Mouse (Mus musculus): ENCODE measurements around the gene Ankrd9. TPM values are rescaled to one million over a fixed set of nuclear protein-coding genes. Genes with fewer than 3 reads are reported as not detected.
A peak's percentile ranks its signal among the peaks of the same experiment; 100 is the strongest.

Ankrd9 gene
- polyA plus RNA-seq, 1 experiment from 2014 or later, result 25.1 TPM

- no peak for TF ChIP-seq CTCF (IDR thresholded peaks at IDR 0.05; ENCODE audit: low read depth)
- TF ChIP-seq EP300 (optimal IDR thresholded peaks at IDR 0.05), result no peak
- Histone ChIP-seq H3K9me3 (ENCODE audit: control insufficient read depth, low read length) (no peaks in the 10 kb centered on the region), H3K4me1 (replicated peaks; ENCODE audit: control insufficient read depth, insufficient read depth) (no peaks in the 10 kb centered on the region), H3K36me3 (ENCODE audit: control insufficient read depth, insufficient read depth, low read length) (peaks cover 12% of the 10 kb centered on the region), H3K4me2 (replicated peaks; ENCODE audit: low read depth) (no peak overlapping the region), H3K27ac (replicated peaks) (no peak overlapping the region), H3K27me3 (ENCODE audit: control insufficient read depth, insufficient read depth, low read length) (no peaks in the 10 kb centered on the region), H3K9ac (ENCODE audit: low read length) (no peak overlapping the region), H3K4me3 (ENCODE audit: low read depth, low read length) (no peak overlapping the region)
- 95% methylated on average over 6 of the region's 6 CpGs for WGBS
- no peak for ATAC-seq (ENCODE audit: low FRiP score, low TSS enrichment)
- no peak for DNase-seq (ENCODE audit: low spot score)
Observed at GRCm38 (mm10) chr12:110948082-110948909, 30.5 kb downstream of the Ankrd9 start.

GRCm38 (mm10) chr12:110946216-110946615 lies 32.6 kb downstream of the Ankrd9 start:
- no peak for TF ChIP-seq CTCF (IDR thresholded peaks at IDR 0.05; ENCODE audit: low read depth)
- TF ChIP-seq EP300 (optimal IDR thresholded peaks at IDR 0.05), result no peak
- no peak for ATAC-seq (ENCODE audit: low FRiP score, low TSS enrichment)
- DNase-seq (ENCODE audit: low spot score), result no peak

GRCm38 (mm10) chr12:110940869-110941268 lies 38.0 kb downstream of the Ankrd9 start:
- ATAC-seq (ENCODE audit: low FRiP score, low TSS enrichment) (no peak), DNase-seq (ENCODE audit: low spot score) (no peak)
- WGBS, result 91% methylated on average over 3 of the region's 3 CpGs
- TF ChIP-seq CTCF (IDR thresholded peaks at IDR 0.05; ENCODE audit: low read depth), result no peak
- no peak for TF ChIP-seq EP300 (optimal IDR thresholded peaks at IDR 0.05)
- Histone ChIP-seq H3K4me2 (replicated peaks; ENCODE audit: low read depth) (no peak overlapping the region), H3K9ac (ENCODE audit: low read length) (no peak overlapping the region), H3K4me3 (ENCODE audit: low read depth, low read length) (no peak overlapping the region), H3K27me3 (ENCODE audit: control insufficient read depth, insufficient read depth, low read length) (no peaks in the 10 kb centered on the region), H3K36me3 (ENCODE audit: control insufficient read depth, insufficient read depth, low read length) (peaks cover 11% of the 10 kb centered on the region), H3K27ac (replicated peaks) (no peak overlapping the region), H3K4me1 (replicated peaks; ENCODE audit: control insufficient read depth, insufficient read depth) (no peaks in the 10 kb centered on the region), H3K9me3 (ENCODE audit: control insufficient read depth, low read length) (no peaks in the 10 kb centered on the region)

More at GRCm38 (mm10) chr12:110946216-110946615, 32.6 kb downstream of the Ankrd9 start:
- Histone ChIP-seq H3K36me3 (ENCODE audit: control insufficient read depth, insufficient read depth, low read length) (peaks cover 12% of the 10 kb centered on the region), H3K9me3 (ENCODE audit: control insufficient read depth, low read length) (no peaks in the 10 kb centered on the region), H3K9ac (ENCODE audit: low read length) (no peak overlapping the region), H3K4me3 (ENCODE audit: low read depth, low read length) (no peak overlapping the region), H3K27me3 (ENCODE audit: control insufficient read depth, insufficient read depth, low read length) (no peaks in the 10 kb centered on the region), H3K4me1 (replicated peaks; ENCODE audit: control insufficient read depth, insufficient read depth) (no peaks in the 10 kb centered on the region), H3K27ac (replicated peaks) (no peak overlapping the region), H3K4me2 (replicated peaks; ENCODE audit: low read depth) (no peak overlapping the region)
- 79% methylated on average over 7 of the region's 7 CpGs for WGBS

- Histone ChIP-seq H3K9me3 (ENCODE audit: control insufficient read depth, low read length) (no peaks in the 10 kb centered on the region), H3K4me2 (replicated peaks; ENCODE audit: low read depth) (no peak overlapping the region), H3K36me3 (ENCODE audit: control insufficient read depth, insufficient read depth, low read length) (peaks cover 6% of the 10 kb centered on the region; the same call in 1 of the 2 replicates), H3K4me3 (ENCODE audit: low read depth, low read length) (no peak overlapping the region), H3K4me1 (replicated peaks; ENCODE audit: control insufficient read depth, insufficient read depth) (no peaks in the 10 kb centered on the region), H3K9ac (ENCODE audit: low read length) (no peak overlapping the region), H3K27me3 (ENCODE audit: control insufficient read depth, insufficient read depth, low read length) (no peaks in the 10 kb centered on the region), H3K27ac (replicated peaks) (no peak overlapping the region)
- ATAC-seq (ENCODE audit: low FRiP score, low TSS enrichment) (no peak), DNase-seq (ENCODE audit: low spot score) (no peak)
- 94% methylated on average over 5 of the region's 5 CpGs for WGBS
- TF ChIP-seq CTCF (IDR thresholded peaks at IDR 0.05; ENCODE audit: low read depth), result no peak
Observed at GRCm38 (mm10) chr12:110939385-110939784, 39.5 kb downstream of the Ankrd9 start.

GRCm38 (mm10) chr12:110937496-110937895 lies 41.3 kb downstream of the Ankrd9 start:
- Histone ChIP-seq H3K9ac (ENCODE audit: low read length) (no peak overlapping the region), H3K27ac (replicated peaks) (no peak overlapping the region), H3K4me1 (replicated peaks; ENCODE audit: control insufficient read depth, insufficient read depth) (no peaks in the 10 kb centered on the region), H3K4me2 (replicated peaks; ENCODE audit: low read depth) (no peak overlapping the region), H3K27me3 (ENCODE audit: control insufficient read depth, insufficient read depth, low read length) (no peaks in the 10 kb centered on the region), H3K4me3 (ENCODE audit: low read depth, low read length) (no peak overlapping the region), H3K9me3 (ENCODE audit: control insufficient read depth, low read length) (no peaks in the 10 kb centered on the region), H3K36me3 (ENCODE audit: control insufficient read depth, insufficient read depth, low read length) (peaks cover 12% of the 10 kb centered on the region)
- DNase-seq (ENCODE audit: low spot score) (no peak), ATAC-seq (ENCODE audit: low FRiP score, low TSS enrichment) (no peak)
- TF ChIP-seq CTCF (IDR thresholded peaks at IDR 0.05; ENCODE audit: low read depth) (no peak), EP300 (optimal IDR thresholded peaks at IDR 0.05) (no peak)
- whole genome bisulfite sequencing, result 80% methylated on average over 5 of the region's 5 CpGs

- H3K4me3 ChIP-seq (ENCODE audit: low read depth, low read length), result no peak overlapping the region
- no peak overlapping the region for H3K27ac ChIP-seq (replicated peaks)
- no peak overlapping the region for H3K4me2 ChIP-seq (replicated peaks; ENCODE audit: low read depth)
- H3K36me3 ChIP-seq (ENCODE audit: control insufficient read depth, insufficient read depth, low read length), result peaks cover 13% of the 10 kb centered on the region
- peak; percentile 87 for DNase-seq (ENCODE audit: low spot score)
- no peaks in the 10 kb centered on the region for H3K4me1 ChIP-seq (replicated peaks; ENCODE audit: control insufficient read depth, insufficient read depth)
- H3K9ac ChIP-seq (ENCODE audit: low read length), result no peak overlapping the region
- WGBS, result 58% methylated on average over 9 of the region's 9 CpGs
- ATAC-seq (ENCODE audit: low FRiP score, low TSS enrichment), result peak; percentile 89
- no peaks in the 10 kb centered on the region for H3K27me3 ChIP-seq (ENCODE audit: control insufficient read depth, insufficient read depth, low read length)
- TF ChIP-seq EP300 (optimal IDR thresholded peaks at IDR 0.05), result no peak
- TF ChIP-seq CTCF (IDR thresholded peaks at IDR 0.05; ENCODE audit: low read depth), result peak; percentile 93
- no peaks in the 10 kb centered on the region for H3K9me3 ChIP-seq (ENCODE audit: control insufficient read depth, low read length)
Observed at GRCm38 (mm10) chr12:110935983-110936620, 42.7 kb downstream of the Ankrd9 start.

All from stomach, postnatal 0 days (tissue).